Mouse (Mus musculus): ENCODE measurements at regions not wholly inside any gene's neighbourhood (a gene's known extent, or its start where the extent isn't known, plus 50 kb on each side); places are given as distances from the start of the nearest gene placed in this dataset.

DNA sequence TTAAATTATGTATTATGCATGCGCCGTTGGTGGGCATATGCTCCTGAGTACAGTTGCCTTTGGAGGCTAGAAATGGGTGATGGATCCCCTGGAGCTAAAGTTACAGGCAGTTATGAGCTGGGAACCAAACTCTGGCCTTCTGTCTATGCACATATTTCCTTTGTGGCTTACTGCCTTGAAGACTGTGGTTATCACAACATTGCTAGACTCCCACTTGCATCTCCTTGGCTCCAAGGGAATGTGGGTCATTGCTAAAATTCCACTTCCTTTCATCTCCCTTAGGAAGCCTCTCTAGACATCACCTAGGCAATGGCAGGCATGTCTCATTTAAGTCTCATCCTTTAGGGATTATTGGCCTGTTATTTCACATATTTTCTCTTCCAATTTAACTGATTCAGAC lies 622.4 kb upstream of the Frg1 start:
- Histone ChIP-seq H3K4me1 (ENCODE audit: insufficient read depth, low read length) (no peaks in the 10 kb centered on the region), H3K4me3 (ENCODE audit: low read length) (no peak overlapping the region), H3K27ac (no peak overlapping the region), H3K36me3 (ENCODE audit: insufficient read depth, low read length) (no peaks in the 10 kb centered on the region), H3K4me2 (ENCODE audit: low read depth, low read length) (no peak overlapping the region), H3K9me3 (ENCODE audit: low read length) (no peaks in the 10 kb centered on the region), H3K9ac (replicated peaks; ENCODE audit: low read length) (no peak overlapping the region), H3K27me3 (ENCODE audit: insufficient read depth, low read length) (no peaks in the 10 kb centered on the region)
- no peak for TF ChIP-seq CTCF (IDR thresholded peaks at IDR 0.05; ENCODE audit: low read depth)
- DNase-seq (ENCODE audit: low spot score): no peak
- WGBS: 91% methylated on average over 2 of the region's 2 CpGs
- no peak for ATAC-seq

DNA sequence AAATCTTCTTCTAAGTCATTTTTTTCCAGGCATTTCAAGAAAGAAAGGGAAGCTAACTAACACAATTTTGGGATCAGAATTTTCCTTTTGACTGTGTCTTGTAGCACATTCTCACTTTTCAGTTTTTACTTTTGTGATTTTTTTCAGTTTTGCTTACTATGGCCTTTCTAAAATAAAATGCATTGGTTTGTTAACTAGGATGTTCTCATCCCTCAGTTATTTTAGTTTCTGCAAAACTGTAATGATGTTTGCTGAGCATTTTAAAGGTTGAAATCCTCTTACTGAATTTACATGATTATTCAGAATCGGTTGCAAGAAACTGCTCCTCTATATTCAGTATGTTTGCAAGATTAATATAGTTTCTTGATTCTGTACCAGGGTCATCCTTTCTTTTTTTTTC lies 610.1 kb upstream of the Frg1 start:
- Histone ChIP-seq H3K27me3 (ENCODE audit: insufficient read depth, low read length) (no peaks in the 10 kb centered on the region), H3K36me3 (ENCODE audit: insufficient read depth, low read length) (no peaks in the 10 kb centered on the region), H3K27ac (no peak overlapping the region), H3K4me2 (ENCODE audit: low read depth, low read length) (no peak overlapping the region), H3K4me1 (ENCODE audit: insufficient read depth, low read length) (no peaks in the 10 kb centered on the region), H3K9me3 (ENCODE audit: low read length) (no peaks in the 10 kb centered on the region), H3K9ac (replicated peaks; ENCODE audit: low read length) (no peak overlapping the region), H3K4me3 (ENCODE audit: low read length) (no peak overlapping the region)
- ATAC-seq: no peak
- DNase-seq (ENCODE audit: low spot score): no peak
- no peak for TF ChIP-seq CTCF (IDR thresholded peaks at IDR 0.05; ENCODE audit: low read depth)
- WGBS: 88% methylated on average over 1 of the region's 1 CpGs

DNA sequence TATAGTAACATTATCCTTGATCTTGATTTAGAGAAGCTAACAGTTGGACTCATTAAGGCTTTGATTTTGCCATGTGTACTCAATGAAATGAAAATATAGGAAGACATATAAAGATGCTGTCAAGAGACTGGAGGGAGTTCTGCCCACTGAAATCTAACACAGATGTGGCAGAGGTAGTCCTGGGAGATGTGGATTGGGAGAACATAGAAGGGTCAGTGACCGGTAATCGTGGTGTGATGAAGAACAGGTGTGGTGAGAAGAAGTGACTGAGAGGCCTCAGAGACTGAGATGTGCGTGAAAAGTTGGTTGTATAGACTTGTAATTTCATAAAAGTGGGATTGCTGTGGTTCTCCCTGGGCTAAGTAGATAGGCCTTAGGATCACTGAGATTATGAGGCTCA lies 600.9 kb upstream of the Frg1 start:
- ATAC-seq: no peak
- Histone ChIP-seq H3K4me2 (ENCODE audit: low read depth, low read length) (no peak overlapping the region), H3K9me3 (ENCODE audit: low read length) (no peaks in the 10 kb centered on the region), H3K4me3 (ENCODE audit: low read length) (no peak overlapping the region), H3K27ac (no peak overlapping the region), H3K9ac (replicated peaks; ENCODE audit: low read length) (no peak overlapping the region), H3K36me3 (ENCODE audit: insufficient read depth, low read length) (no peaks in the 10 kb centered on the region), H3K27me3 (ENCODE audit: insufficient read depth, low read length) (no peaks in the 10 kb centered on the region), H3K4me1 (ENCODE audit: insufficient read depth, low read length) (no peaks in the 10 kb centered on the region)
- no peak for DNase-seq (ENCODE audit: low spot score)
- TF ChIP-seq CTCF (IDR thresholded peaks at IDR 0.05; ENCODE audit: low read depth): no peak
- 75% methylated on average over 3 of the region's 3 CpGs for WGBS

DNA sequence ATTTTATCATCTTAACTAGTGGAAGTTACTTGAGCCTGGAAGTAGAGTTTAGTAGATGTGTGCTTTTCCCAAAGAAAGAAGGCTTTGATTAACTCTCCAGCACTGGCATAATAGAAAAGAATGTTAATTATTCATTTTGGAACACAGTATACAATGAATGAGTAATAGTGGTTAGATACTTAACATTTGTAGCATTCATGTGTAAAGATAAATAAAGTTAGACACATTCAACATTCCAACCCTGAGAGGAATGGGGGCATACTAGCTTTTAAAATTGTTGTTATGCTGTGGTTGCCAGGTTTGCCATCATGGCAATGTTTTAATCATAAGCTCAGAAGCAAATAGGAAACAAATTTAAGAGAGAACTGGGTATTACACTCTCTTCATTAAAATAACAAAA lies 586.3 kb upstream of the Frg1 start:
- no peak overlapping the region for H3K9ac ChIP-seq (replicated peaks; ENCODE audit: low read length)
- no peak overlapping the region for H3K4me3 ChIP-seq (ENCODE audit: low read length)
- no peak for TF ChIP-seq CTCF (IDR thresholded peaks at IDR 0.05; ENCODE audit: low read depth)
- H3K4me1 ChIP-seq (ENCODE audit: insufficient read depth, low read length): no peaks in the 10 kb centered on the region
- H3K36me3 ChIP-seq (ENCODE audit: insufficient read depth, low read length): no peaks in the 10 kb centered on the region
- ATAC-seq (no peak), DNase-seq (ENCODE audit: low spot score) (no peak)
- H3K27me3 ChIP-seq (ENCODE audit: insufficient read depth, low read length): no peaks in the 10 kb centered on the region
- no peak overlapping the region for H3K27ac ChIP-seq
- H3K9me3 ChIP-seq (ENCODE audit: low read length): no peaks in the 10 kb centered on the region
- H3K4me2 ChIP-seq (ENCODE audit: low read depth, low read length): no peak overlapping the region

DNA sequence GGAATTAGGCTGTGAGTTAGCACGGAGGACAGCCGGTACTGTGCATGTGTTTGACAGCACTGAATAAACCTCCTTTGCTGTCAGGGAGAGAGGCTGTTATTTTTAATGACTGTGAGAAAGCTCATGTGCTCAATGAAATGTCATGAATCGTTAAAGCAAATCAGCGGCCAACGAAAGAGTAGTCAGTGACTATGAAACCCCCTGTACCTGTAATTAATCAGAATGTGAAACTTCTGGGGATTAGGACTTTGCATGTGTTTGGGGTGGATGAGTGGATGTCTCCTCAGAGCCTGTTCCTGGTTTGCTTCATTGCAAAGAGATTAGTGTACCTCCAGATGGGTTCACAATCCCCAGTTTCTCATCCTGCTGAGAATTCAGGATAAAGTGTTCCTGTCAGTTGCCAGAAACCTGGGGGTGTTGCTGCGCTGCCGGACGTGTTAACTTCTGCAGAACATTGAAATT lies 572.2 kb upstream of the Frg1 start:
- ATAC-seq: no peak
- H3K27ac ChIP-seq: no peak overlapping the region
- H3K9me3 ChIP-seq (ENCODE audit: low read length): no peaks in the 10 kb centered on the region
- DNase-seq (ENCODE audit: low spot score): peak; percentile 19
- H3K4me1 ChIP-seq (ENCODE audit: insufficient read depth, low read length): no peaks in the 10 kb centered on the region
- H3K4me3 ChIP-seq (ENCODE audit: low read length): no peak overlapping the region
- no peak overlapping the region for H3K9ac ChIP-seq (replicated peaks; ENCODE audit: low read length)
- H3K27me3 ChIP-seq (ENCODE audit: insufficient read depth, low read length): no peaks in the 10 kb centered on the region
- no peaks in the 10 kb centered on the region for H3K36me3 ChIP-seq (ENCODE audit: insufficient read depth, low read length)
- H3K4me2 ChIP-seq (ENCODE audit: low read depth, low read length): no peak overlapping the region
- TF ChIP-seq CTCF (IDR thresholded peaks at IDR 0.05; ENCODE audit: low read depth): no peak
- 61% methylated on average over 8 of the region's 8 CpGs for WGBS

DNA sequence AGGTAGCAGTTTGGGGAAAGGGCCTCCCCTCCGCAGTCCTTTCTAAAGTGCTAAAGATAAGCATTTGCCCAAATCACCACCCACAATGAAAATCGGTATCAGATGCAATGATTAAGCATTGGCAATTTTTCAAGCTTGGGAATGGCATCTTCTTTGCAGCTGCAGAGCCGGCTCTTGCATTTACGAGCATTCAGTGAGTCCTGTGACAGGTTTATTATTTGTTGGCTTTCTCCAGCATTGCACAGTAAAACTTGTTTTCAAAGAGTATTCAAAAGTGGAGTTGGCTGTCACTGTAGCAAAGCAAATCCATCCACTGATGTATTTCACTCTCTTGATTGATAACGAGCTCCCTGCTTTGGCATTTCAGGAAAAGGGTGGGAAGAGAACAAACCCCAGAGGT lies 571.3 kb upstream of the Frg1 start:
- DNase-seq (ENCODE audit: low spot score) (no peak), ATAC-seq (no peak)
- no peaks in the 10 kb centered on the region for H3K9me3 ChIP-seq (ENCODE audit: low read length)
- H3K27ac ChIP-seq: no peak overlapping the region
- H3K27me3 ChIP-seq (ENCODE audit: insufficient read depth, low read length): no peaks in the 10 kb centered on the region
- no peak overlapping the region for H3K9ac ChIP-seq (replicated peaks; ENCODE audit: low read length)
- no peak for TF ChIP-seq CTCF (IDR thresholded peaks at IDR 0.05; ENCODE audit: low read depth)
- 58% methylated on average over 5 of the region's 5 CpGs for WGBS
- no peak overlapping the region for H3K4me3 ChIP-seq (ENCODE audit: low read length)
- no peaks in the 10 kb centered on the region for H3K36me3 ChIP-seq (ENCODE audit: insufficient read depth, low read length)
- H3K4me1 ChIP-seq (ENCODE audit: insufficient read depth, low read length): no peaks in the 10 kb centered on the region
- H3K4me2 ChIP-seq (ENCODE audit: low read depth, low read length): no peak overlapping the region

DNA sequence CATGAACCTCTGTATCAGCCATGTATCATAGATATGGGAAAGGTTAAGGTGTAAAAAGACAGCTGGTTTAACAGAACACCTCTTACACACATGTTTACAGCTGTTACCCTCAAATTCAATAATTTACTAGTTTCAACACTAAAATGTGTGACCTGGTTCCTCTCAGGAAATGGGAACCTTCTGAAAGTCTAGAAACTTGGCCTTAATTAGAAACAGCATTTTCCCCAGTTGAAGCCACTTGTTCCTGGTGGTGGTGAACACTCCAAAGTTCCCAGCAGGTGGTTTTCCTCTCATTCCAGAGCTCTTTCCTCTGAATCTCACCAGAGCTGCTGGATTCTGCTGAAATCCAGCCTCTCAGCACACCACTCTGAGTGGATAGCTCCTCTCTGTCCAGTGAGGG lies 570.5 kb upstream of the Frg1 start:
- Histone ChIP-seq H3K9me3 (ENCODE audit: low read length) (no peaks in the 10 kb centered on the region), H3K4me1 (ENCODE audit: insufficient read depth, low read length) (no peaks in the 10 kb centered on the region), H3K4me3 (ENCODE audit: low read length) (no peak overlapping the region), H3K27ac (no peak overlapping the region), H3K9ac (replicated peaks; ENCODE audit: low read length) (no peak overlapping the region), H3K4me2 (ENCODE audit: low read depth, low read length) (no peak overlapping the region), H3K27me3 (ENCODE audit: insufficient read depth, low read length) (no peaks in the 10 kb centered on the region), H3K36me3 (ENCODE audit: insufficient read depth, low read length) (no peaks in the 10 kb centered on the region)
- no peak for ATAC-seq
- DNase-seq (ENCODE audit: low spot score): no peak
- no peak for TF ChIP-seq CTCF (IDR thresholded peaks at IDR 0.05; ENCODE audit: low read depth)

Data from hindbrain, postnatal 0 days (tissue).